Mouse (Mus musculus) CH12.LX (cell line): Measurements from ENCODE around the gene Atp2b4. TPM values are rescaled to one million over a fixed set of nuclear protein-coding genes. Genes with fewer than 3 reads are reported as not detected.

Experiments used
- DNase-seq: peaks from one replicate; pipeline ENCODE4 v3.0.0-alpha.2; 2013; ENCODE audit errors: extremely low read depth
- H3K27ac ChIP-seq: 2 replicates; pipeline ENCODE4 v1.5.1; 2012; ENCODE audit warnings: low read depth, mild to moderate bottlenecking, control low read depth, moderate library complexity; ENCODE audit not compliant: insufficient read depth
- H3K27me3 ChIP-seq: replicated peaks from 2 replicates; pipeline ENCODE3; 2012; ENCODE audit warnings: inconsistent platforms
- H3K36me3 ChIP-seq, 2 experiments: replicated peaks in 1 of 2; 2 replicates each; pipeline versions ENCODE3 to v1.6.1; 2012; ENCODE audit warnings: inconsistent platforms in 1 of 2, low read length in 1 of 2, mild to moderate bottlenecking in 1 of 2, mixed read lengths in 1 of 2, moderate library complexity in 1 of 2; ENCODE audit not compliant: control insufficient read depth in 1 of 2, insufficient read depth in 1 of 2
- H3K4me1 ChIP-seq, 2 experiments: 2 replicates each; pipeline ENCODE4 v1.6.1; 2012; ENCODE audit warnings: inconsistent platforms in 1 of 2, moderate library complexity in 1 of 2; ENCODE audit not compliant: insufficient read depth in 2 of 2, control insufficient read depth in 1 of 2
- H3K4me2 ChIP-seq: 2 replicates; pipeline ENCODE4 v1.6.1; 2012; ENCODE audit warnings: low read depth, mild to moderate bottlenecking, control low read depth; ENCODE audit not compliant: poor library complexity, insufficient read depth, severe bottlenecking
- H3K4me3 ChIP-seq, 3 experiments: fragments of 150-350 bp in 1 of 3; sonication (generic) in 1 of 3; replicated peaks in 1 of 3; 2 replicates each; pipeline versions ENCODE3 to v1.5.1; 2011 to 2012; ENCODE audit warnings: low read depth in 2 of 3, low read length in 2 of 3, mild to moderate bottlenecking in 2 of 3, moderate library complexity in 2 of 3, control low read depth in 1 of 3, improper control_type of control experiment in 1 of 3, inconsistent platforms in 1 of 3, mixed read lengths in 1 of 3; ENCODE audit not compliant: poor library complexity in 1 of 3
- H3K79me2 ChIP-seq: replicated peaks from 2 replicates; pipeline ENCODE4 v1.6.1; 2012; ENCODE audit warnings: mild to moderate bottlenecking, moderate library complexity; ENCODE audit not compliant: control insufficient read depth, poor library complexity, insufficient read depth, severe bottlenecking; ENCODE audit errors: extremely low read depth
- H3K9ac ChIP-seq: 2 replicates; pipeline ENCODE4 v1.6.1; 2012; ENCODE audit warnings: low read depth, mild to moderate bottlenecking, control low read depth, moderate library complexity; ENCODE audit not compliant: insufficient read depth
- H3K9me3 ChIP-seq: replicated peaks from 2 replicates; pipeline ENCODE3; 2012; ENCODE audit warnings: low read length, inconsistent platforms, mixed read lengths
- CTCF ChIP-seq, 2 experiments: IDR thresholded peaks in 1 of 2; conservative IDR thresholded peaks in 1 of 2; 2 replicates each; pipeline ENCODE4 v1.5.1; 2011 to 2012; ENCODE audit warnings: low read depth in 2 of 2, low read length in 2 of 2, improper control_type of control experiment in 1 of 2, inconsistent platforms in 1 of 2, mild to moderate bottlenecking in 1 of 2, moderate library complexity in 1 of 2
- ELF1 ChIP-seq: IDR thresholded peaks from 2 replicates; pipeline ENCODE4 v1.6.1; 2014; ENCODE audit warnings: low read depth, mild to moderate bottlenecking, inconsistent platforms, low read length, improper control_type of control experiment
- GABPA ChIP-seq: IDR thresholded peaks from 2 replicates; pipeline ENCODE4 v1.6.1; 2012; ENCODE audit warnings: low read depth, low read length, improper control_type of control experiment, inconsistent platforms; ENCODE audit not compliant: insufficient replicate concordance
- JUN ChIP-seq: IDR thresholded peaks from 2 replicates; pipeline ENCODE4 v1.6.1; 2011; ENCODE audit warnings: low read depth, mild to moderate bottlenecking, low read length, improper control_type of control experiment, moderate library complexity; ENCODE audit not compliant: insufficient read depth
- JUND ChIP-seq: conservative IDR thresholded peaks from 2 replicates; pipeline ENCODE4 v1.6.1; 2011; ENCODE audit warnings: low read depth, low read length, improper control_type of control experiment
- MAX ChIP-seq: IDR thresholded peaks from 2 replicates; pipeline ENCODE4 v1.6.1; 2011; ENCODE audit warnings: low read length, improper control_type of control experiment
- MAZ ChIP-seq: IDR thresholded peaks from 2 replicates; pipeline ENCODE4 v1.6.1; 2012; ENCODE audit warnings: low read depth, mild to moderate bottlenecking, inconsistent platforms, low read length, improper control_type of control experiment, moderate library complexity
- MEF2A ChIP-seq: IDR thresholded peaks from 2 replicates; pipeline ENCODE4 v1.6.1; 2014; ENCODE audit warnings: low read depth, mild to moderate bottlenecking, inconsistent platforms, low read length, improper control_type of control experiment, borderline replicate concordance
- NELFE ChIP-seq: IDR thresholded peaks from 2 replicates; pipeline ENCODE4 v1.6.1; 2011; ENCODE audit warnings: low read depth, low read length, improper control_type of control experiment
- NRF1 ChIP-seq: IDR thresholded peaks from 2 replicates; pipeline ENCODE4 v1.6.1; 2014; ENCODE audit warnings: low read depth, mild to moderate bottlenecking, inconsistent platforms, low read length, improper control_type of control experiment, moderate library complexity
- PAX5 ChIP-seq: IDR thresholded peaks from 2 replicates; pipeline ENCODE4 v1.6.1; 2012; ENCODE audit warnings: low read length, inconsistent platforms, mixed read lengths
- POLR2A ChIP-seq: IDR thresholded peaks from 2 replicates; pipeline ENCODE4 v1.6.1; 2011; ENCODE audit warnings: low read depth, mild to moderate bottlenecking, improper control_type of control experiment, low read length
- SIN3A ChIP-seq: IDR thresholded peaks from 2 replicates; pipeline ENCODE4 v1.6.1; 2012; ENCODE audit warnings: low read length, improper control_type of control experiment, inconsistent platforms
- SMC3 ChIP-seq: IDR thresholded peaks from 2 replicates; pipeline ENCODE4 v1.6.1; 2011; ENCODE audit warnings: low read depth, low read length, improper control_type of control experiment
- TBP ChIP-seq: conservative IDR thresholded peaks from 2 replicates; pipeline ENCODE4 v1.6.1; 2011; ENCODE audit warnings: low read depth, low read length, improper control_type of control experiment
- TCF12 ChIP-seq: IDR thresholded peaks from 2 replicates; pipeline ENCODE4 v1.6.1; 2014; ENCODE audit warnings: low read depth, mild to moderate bottlenecking, inconsistent platforms, low read length, improper control_type of control experiment
- USF1 ChIP-seq: IDR thresholded peaks from 2 replicates; pipeline ENCODE4 v1.6.1; 2014; ENCODE audit warnings: low read depth, mild to moderate bottlenecking, inconsistent platforms, low read length, improper control_type of control experiment
- USF2 ChIP-seq: conservative IDR thresholded peaks from 2 replicates; pipeline ENCODE4 v1.6.1; 2011; ENCODE audit warnings: low read depth, low read length, improper control_type of control experiment
- ZKSCAN1 ChIP-seq: IDR thresholded peaks from 2 replicates; pipeline ENCODE4 v1.6.1; 2012; ENCODE audit warnings: low read depth, inconsistent platforms, low read length, improper control_type of control experiment, borderline replicate concordance
- dilution Hi-C: fragments of 300-500 bp; cut with MboI; formaldehyde crosslinking; loops from 2 replicates; pipeline ENCODE4 v1.14.3; 2020; ENCODE audit warnings: low sequenced_read_pairs; ENCODE audit not compliant: extremely low pct_unique_long_range_greater_than_20kb, extremely low pct_ligation_motif_present
- in situ Hi-C: fragments of 300-500 bp; cut with MboI; formaldehyde crosslinking; loops from 3 replicates; pipeline ENCODE4 v1.14.3; 2019; ENCODE audit warnings: low sequenced_read_pairs, low pct_ligation_motif_present, low pct_unique_long_range_greater_than_20kb, mixed read lengths
- polyA plus RNA-seq: library from polyadenylated mRNA; unstranded; fragments of >175 nt; gene quantifications from 2 replicates; pipeline ENCODE4 v1.2.1, GENCODE M21; 2012; ENCODE audit warnings: low read depth; ENCODE audit not compliant: insufficient read length
- total RNA-seq, 2 experiments: library from RNA; depleted of rRNA; stranded (reverse); fragments of 300-350 nt in 1 of 2; fragments of >200 nt in 1 of 2; gene quantifications; 2 replicates each; pipeline ENCODE4 v1.2.3; 2012 to 2014

Gene Atp2b4
- total and polyA plus RNA-seq, 3 experiments, result 6.9 to 18.4 (median 17.5) TPM

GRCm38 (mm10) chr1:133784621-133785020, 16.2 kb downstream of the Atp2b4 start:
- no peaks in the 10 kb centered on the region for H3K36me3 ChIP-seq
- no peak overlapping the region for H3K4me2 ChIP-seq
- in situ Hi-C loops, result no loop called here
- dilution Hi-C loops, result no loop called here
- no peak for DNase-seq
- no peak overlapping the region for H3K4me3 ChIP-seq
- no peak overlapping the region for H3K27ac ChIP-seq
- no peaks in the 10 kb centered on the region for H3K9me3 ChIP-seq
- TF ChIP-seq ZKSCAN1 (no peak), MAZ (no peak), PAX5 (no peak), NELFE (no peak), POLR2A (no peak), USF2 (no peak), CTCF (conservative IDR thresholded peaks at IDR 0.05 in 1 of 2, IDR thresholded peaks at IDR 0.05 in 1 of 2; ENCODE audit: low read depth in 2 of 2, low read length in 2 of 2) (no peak), MAX (no peak), JUN (no peak), ELF1 (no peak), TCF12 (no peak)
- H3K27me3 ChIP-seq, result no peaks in the 10 kb centered on the region
- peaks cover 0 to 3% of the 10 kb centered on the region in 2 experiments; a peak in 1 of 4 replicates for H3K4me1 ChIP-seq
- no peaks in the 10 kb centered on the region for H3K79me2 ChIP-seq
- no peak overlapping the region for H3K9ac ChIP-seq

- no peak overlapping the region for H3K4me2 ChIP-seq
- dilution Hi-C loops (no loop called here), in situ Hi-C loops (no loop called here)
- no peak for DNase-seq
- H3K79me2 ChIP-seq, result no peaks in the 10 kb centered on the region
- H3K27me3 ChIP-seq, result no peaks in the 10 kb centered on the region
- peaks cover 10 to 31% of the 10 kb centered on the region in 2 experiments for H3K4me1 ChIP-seq
- H3K9me3 ChIP-seq, result no peaks in the 10 kb centered on the region
- H3K4me3 ChIP-seq, result no peak overlapping the region
- H3K27ac ChIP-seq, result no peak overlapping the region
- H3K9ac ChIP-seq, result no peak overlapping the region
- TF ChIP-seq PAX5 (no peak), JUND (no peak), GABPA (no peak), SMC3 (no peak), USF2 (no peak), ELF1 (no peak), MEF2A (no peak), USF1 (no peak), TBP (no peak), SIN3A (no peak), CTCF (conservative IDR thresholded peaks at IDR 0.05 in 1 of 2, IDR thresholded peaks at IDR 0.05 in 1 of 2; ENCODE audit: low read depth in 2 of 2, low read length in 2 of 2) (no peak), NRF1 (no peak)
- TF ChIP-seq, all 38 proteins: peak for 0
- H3K36me3 ChIP-seq, result no peaks in the 10 kb centered on the region
Measured at GRCm38 (mm10) chr1:133781531-133781930, 19.3 kb downstream of the Atp2b4 start.
